Mouse (Mus musculus) skeletal muscle tissue, adult 2 months (tissue): ENCODE measurements around the gene Chia1.
"Not testable (repeated sequence)": the region's sequence is repeated elsewhere in the genome, so short reads cannot be mapped to it uniquely, and the experiment has no call there.

Source experiments
- DNase-seq: peaks from one replicate; pipeline ENCODE4 v3.0.0-alpha.2; 2012; ENCODE audit warnings: low read depth, low spot score

Gene Chia1

GRCm38 (mm10) chr3:106112929-106113328, at the start of gene Chia1:
Gene Chia1, plus strand, starts transcription at chr3:106113229.
- DNase-seq = no peak

- DNase-seq = not testable (repeated sequence)
Measured at GRCm38 (mm10) chr3:106067707-106068106, 45.3 kb upstream of the Chia1 start.

- DNase-seq = no peak
Measured at GRCm38 (mm10) chr3:106070994-106071393, 42.0 kb upstream of the Chia1 start.

DNA sequence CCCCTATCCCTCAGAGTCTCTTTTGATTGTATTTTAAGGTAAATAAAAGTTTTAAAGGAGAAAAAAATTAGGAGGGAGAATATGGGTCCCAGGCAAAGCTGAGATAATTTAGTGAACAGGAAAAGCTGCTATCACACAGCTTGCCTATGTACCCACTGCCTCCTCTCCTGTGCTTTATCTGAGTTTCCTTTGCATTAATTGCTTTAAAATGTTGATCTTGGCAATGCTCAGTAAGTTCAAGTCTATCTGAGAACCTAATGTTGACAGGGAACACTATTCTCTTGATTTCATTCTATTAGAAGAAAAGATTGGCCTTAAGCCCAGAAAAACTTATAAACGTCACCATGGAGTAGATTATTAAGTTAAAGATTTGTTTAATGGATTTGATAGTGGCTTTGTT, 38.2 kb upstream of the Chia1 start:
- no peak for DNase-seq

- DNase-seq = no peak
Measured at GRCm38 (mm10) chr3:106126999-106127398, 14.0 kb downstream of the Chia1 start.

DNA sequence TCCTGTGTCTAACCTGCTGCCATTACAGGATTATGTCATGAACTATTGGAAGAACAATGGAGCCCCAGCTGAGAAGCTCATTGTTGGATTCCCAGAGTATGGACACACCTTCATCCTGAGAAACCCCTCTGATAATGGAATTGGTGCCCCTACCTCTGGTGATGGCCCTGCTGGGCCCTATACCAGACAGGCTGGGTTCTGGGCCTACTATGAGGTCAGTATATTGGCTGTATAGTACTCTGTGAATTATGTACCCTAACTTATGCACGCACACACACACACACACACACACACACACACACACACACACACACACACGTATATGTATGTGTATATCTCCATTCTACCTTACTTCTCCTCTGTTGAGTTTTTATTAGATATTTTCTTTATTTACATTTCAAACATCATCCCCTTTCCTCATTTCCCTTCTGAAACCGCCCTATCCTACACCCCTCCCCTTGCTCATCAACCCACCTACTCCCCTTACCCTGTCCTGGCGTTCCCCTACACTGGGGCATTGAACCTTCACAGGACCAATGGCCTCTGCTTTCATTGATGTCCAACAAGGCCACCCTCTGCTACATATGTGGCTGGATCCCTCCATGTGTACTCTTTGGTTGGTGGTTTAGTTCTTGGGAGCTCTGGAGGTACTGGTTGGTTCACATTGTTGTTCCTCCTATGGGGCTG, 15.9 kb downstream of the Chia1 start:
- DNase-seq = no peak

DNA sequence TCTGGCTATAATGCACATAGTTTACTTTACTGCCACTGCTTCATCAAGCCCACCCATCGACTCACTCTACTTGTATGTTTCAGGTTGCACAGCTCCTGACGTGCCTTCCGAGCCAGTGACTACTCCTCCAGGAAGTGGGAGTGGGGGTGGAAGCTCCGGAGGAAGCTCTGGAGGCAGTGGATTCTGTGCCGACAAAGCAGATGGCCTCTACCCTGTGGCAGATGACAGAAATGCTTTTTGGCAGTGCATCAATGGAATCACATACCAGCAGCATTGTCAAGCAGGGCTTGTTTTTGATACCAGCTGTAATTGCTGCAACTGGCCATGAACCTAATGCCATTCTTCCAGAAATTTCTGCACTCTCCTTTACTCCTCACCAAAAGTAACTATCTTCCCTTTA, 18.7 kb downstream of the Chia1 start:
- DNase-seq = no peak

GRCm38 (mm10) chr3:106144081-106144480, 31.1 kb downstream of the Chia1 start:
- DNase-seq = no peak

- no peak for DNase-seq
Measured at GRCm38 (mm10) chr3:106154413-106154812, 41.4 kb downstream of the Chia1 start.

DNA sequence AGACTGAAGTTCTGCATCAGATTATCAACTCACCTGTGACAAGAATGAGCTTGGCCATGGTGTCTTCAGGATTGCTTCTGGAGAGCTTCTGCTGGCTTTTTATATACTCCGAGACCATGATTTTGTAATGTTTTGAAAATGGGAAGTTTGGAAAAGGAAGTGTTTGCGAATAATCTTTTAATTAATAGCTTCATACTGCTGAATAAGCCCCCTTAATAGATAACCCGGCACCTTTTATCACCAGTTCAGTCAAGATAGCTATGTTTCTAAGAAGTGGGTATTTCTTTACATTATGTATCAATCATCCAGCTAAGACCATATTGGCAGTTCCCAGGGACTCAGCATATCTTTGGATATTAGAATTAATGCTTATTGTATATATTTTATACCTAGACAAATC, 54.4 kb downstream of the Chia1 start, which contains the start of gene Chil3:
Gene Chil3 (minus strand): TSS at position 101 of the 400 bp plus-strand sequence.
- no peak for DNase-seq

DNA sequence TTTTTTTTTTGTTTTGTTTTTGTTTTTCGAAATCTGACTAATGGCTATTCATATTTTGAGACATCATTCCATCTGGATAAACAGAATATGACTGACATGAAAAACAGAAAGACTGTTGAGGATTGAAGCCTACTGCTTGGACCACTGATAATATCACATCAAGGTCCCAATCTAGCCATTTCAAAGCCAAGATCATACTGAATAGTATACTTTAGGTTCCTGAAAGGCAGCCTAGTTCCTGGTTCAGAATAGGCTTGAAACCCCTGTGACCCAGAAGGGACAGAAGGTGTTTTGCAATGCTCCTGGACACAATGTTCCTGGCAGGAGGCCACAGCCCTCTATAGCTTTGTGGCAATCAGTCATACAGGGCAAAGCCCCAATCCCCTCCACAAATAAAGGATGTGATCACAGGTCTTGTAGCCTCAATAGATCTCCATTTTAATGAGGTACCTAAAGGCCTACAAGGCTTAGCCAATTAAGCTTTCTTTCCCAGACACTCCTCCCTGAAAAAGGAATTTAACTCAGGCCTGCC, 57.6 kb downstream of the Chia1 start:
- no peak for DNase-seq

GRCm38 (mm10) chr3:106171135-106171731, 58.2 kb downstream of the Chia1 start:
- DNase-seq = no peak

DNA sequence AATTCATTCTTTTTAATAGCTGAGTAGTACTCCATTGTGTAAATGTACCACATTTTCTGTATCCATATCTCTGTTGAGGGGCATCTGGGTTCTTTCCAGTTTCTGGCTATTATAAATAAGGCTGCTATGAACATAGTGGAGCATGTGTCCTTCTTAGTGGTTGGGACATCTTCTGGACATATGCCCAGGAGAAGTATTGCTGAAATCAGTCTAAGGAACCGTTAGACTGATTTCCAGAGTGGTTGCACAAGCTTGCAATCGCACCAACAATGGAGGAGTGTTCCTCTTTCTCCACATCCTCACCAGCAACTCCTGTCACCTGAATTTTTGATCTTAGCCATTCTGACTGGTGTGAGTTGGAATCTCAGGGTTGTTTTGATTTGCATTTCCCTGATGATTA, 59.5 kb downstream of the Chia1 start:
- not testable (repeated sequence) for DNase-seq

GRCm38 (mm10) chr3:106174971-106175370, 61.9 kb downstream of the Chia1 start:
- DNase-seq = not testable (repeated sequence)

DNA sequence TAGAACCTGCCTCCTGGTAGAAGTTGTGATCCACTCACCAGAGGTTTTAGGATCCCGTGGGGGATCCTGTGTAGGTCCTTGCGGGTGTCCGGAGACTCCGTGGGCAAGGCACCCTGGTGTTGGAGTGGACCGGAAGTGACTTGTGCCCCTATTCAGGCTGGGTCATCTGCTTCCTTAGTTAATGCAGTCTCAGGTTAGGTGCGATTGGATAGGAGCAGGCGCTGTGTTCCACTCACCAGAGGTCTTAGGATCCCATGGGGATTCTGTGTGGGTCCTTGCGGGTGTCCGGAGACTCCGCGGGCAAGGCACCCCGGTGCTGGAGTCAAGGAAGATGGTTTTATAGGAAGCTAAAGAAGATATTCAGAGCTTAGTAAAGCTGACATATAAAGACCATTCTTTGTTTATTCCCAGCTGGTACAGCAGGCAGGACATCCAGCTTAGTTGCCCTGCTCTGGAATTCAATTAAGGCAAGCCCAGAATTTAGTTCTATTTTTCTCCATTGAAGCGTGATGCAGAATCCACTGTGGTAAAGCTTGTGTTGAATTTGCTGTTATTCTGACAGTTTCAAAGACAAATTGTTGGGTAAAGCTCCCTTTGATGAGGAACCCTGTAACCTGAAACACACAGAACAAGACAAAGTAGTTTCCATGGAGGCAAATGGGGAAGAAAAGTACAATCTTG, 64.6 kb downstream of the Chia1 start:
- DNase-seq = no peak
